Mouse (Mus musculus): ENCODE results near the gene Cops6.

Cops6 gene

GRCm38 (mm10) chr5:138187661-138188306 lies 26.9 kb downstream of the Cops6 start:
- DNase-seq (ENCODE audit: low spot score in 2 of 2): peak; percentile 75 to 85

- DNase-seq (ENCODE audit: low spot score in 2 of 2): peak; percentile 83 to 91
Observed at GRCm38 (mm10) chr5:138193771-138194727, 33.2 kb downstream of the Cops6 start, which contains the start of gene Mblac1. Gene Mblac1, plus strand, starts transcription at chr5:138194314.

- peak; percentile 24 for DNase-seq (ENCODE audit: low spot score in 2 of 2)
Observed at GRCm38 (mm10) chr5:138194755-138195345, 34.0 kb downstream of the Cops6 start.

- DNase-seq (ENCODE audit: low spot score in 2 of 2): no peak
Observed at GRCm38 (mm10) chr5:138195463-138195862, 34.6 kb downstream of the Cops6 start.

- no peak for DNase-seq (ENCODE audit: low spot score in 2 of 2)
Observed at GRCm38 (mm10) chr5:138199576-138199975, 38.7 kb downstream of the Cops6 start.

- DNase-seq (ENCODE audit: low spot score in 2 of 2): no peak
Observed at GRCm38 (mm10) chr5:138202086-138202485, 41.2 kb downstream of the Cops6 start.

GRCm38 (mm10) chr5:138207253-138207652 lies 46.4 kb downstream of the Cops6 start:
- DNase-seq (ENCODE audit: low spot score in 2 of 2): no peak

- DNase-seq (ENCODE audit: low spot score in 2 of 2): no peak
Observed at GRCm38 (mm10) chr5:138207873-138208272, 47.0 kb downstream of the Cops6 start.
